28 mouse cellular contexts compared by ENCODE assay signal in the genomic region with DNA sequence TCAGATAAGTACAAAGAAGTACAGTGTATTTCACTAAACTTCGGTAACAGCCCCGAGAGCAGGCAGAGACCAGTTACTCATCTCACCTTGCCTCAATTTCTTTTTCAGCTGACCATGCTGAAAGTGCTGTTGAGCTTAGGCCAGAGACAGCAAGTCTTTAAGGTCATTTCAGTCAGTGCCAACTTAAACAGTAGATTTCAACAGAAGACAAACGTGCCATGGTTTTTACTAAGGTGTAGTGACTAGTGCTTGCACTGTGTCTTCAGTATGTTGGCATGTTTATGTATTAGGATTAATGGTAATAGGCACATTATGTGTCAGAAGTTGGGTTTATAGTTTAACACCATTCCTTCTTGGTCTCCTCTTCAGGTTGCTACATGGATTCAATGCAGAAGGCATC.
"Had no signal": no experiment of that assay in that cellular context is flagged by ENCODE, and none has a peak within 500 bp of the region (broad histone marks: within the 10 kb centered on the region; RNA-seq: fewer than 3 reads in every experiment).

No protein-coding gene starts in this region.

- H3K27ac ChIP-seq: embryonic facial prominence, embryonic 10.5 days; embryonic facial prominence, embryonic 12.5 days; embryonic facial prominence, embryonic 13.5 days; embryonic facial prominence, embryonic 15.5 days; forebrain, embryonic 10.5 days; forebrain, embryonic 12.5 days; forebrain, embryonic 13.5 days; forebrain, embryonic 15.5 days; gastrocnemius, adult 2 months; heart, adult 2 months; heart, embryonic 10.5 days had no signal

- H3K4me1 ChIP-seq: embryonic facial prominence, embryonic 10.5 days; embryonic facial prominence, embryonic 12.5 days; embryonic facial prominence, embryonic 13.5 days; embryonic facial prominence, embryonic 15.5 days; forebrain, embryonic 10.5 days; forebrain, embryonic 12.5 days; forebrain, embryonic 13.5 days; forebrain, embryonic 15.5 days; heart, embryonic 10.5 days had no signal

- H3K4me3 ChIP-seq: embryonic facial prominence, embryonic 10.5 days; embryonic facial prominence, embryonic 12.5 days; embryonic facial prominence, embryonic 13.5 days; embryonic facial prominence, embryonic 15.5 days; erythroblast, embryonic 14.5 days; forebrain, embryonic 10.5 days; forebrain, embryonic 12.5 days; forebrain, embryonic 13.5 days; forebrain, embryonic 15.5 days; gastrocnemius, adult 2 months; heart, adult 2 months; heart, embryonic 10.5 days had no signal

- H3K27me3 ChIP-seq: embryonic facial prominence, embryonic 12.5 days; embryonic facial prominence, embryonic 13.5 days; embryonic facial prominence, embryonic 15.5 days; forebrain, embryonic 12.5 days; forebrain, embryonic 13.5 days; forebrain, embryonic 15.5 days had no signal

- H3K4me2 ChIP-seq: embryonic facial prominence, embryonic 12.5 days; embryonic facial prominence, embryonic 13.5 days; embryonic facial prominence, embryonic 15.5 days; forebrain, embryonic 12.5 days; forebrain, embryonic 13.5 days; forebrain, embryonic 15.5 days had no signal

- H3K9me3 ChIP-seq: embryonic facial prominence, embryonic 10.5 days; embryonic facial prominence, embryonic 12.5 days; embryonic facial prominence, embryonic 13.5 days; embryonic facial prominence, embryonic 15.5 days; forebrain, embryonic 10.5 days; forebrain, embryonic 12.5 days; forebrain, embryonic 13.5 days; forebrain, embryonic 15.5 days; heart, embryonic 10.5 days had no signal

- DNase-seq: cerebellum, adult 2 months; cerebellum, adult 8-10 months; cerebellum, adult 9-10 months; cerebellum, adult 9-11 months; cerebellum, postnatal 10 days; cerebellum, postnatal 14 days; cerebellum, postnatal 25 days; cerebellum, postnatal 36 days; embryo, embryonic 11 days; gastrocnemius, adult 2 months; gastrocnemius, postnatal 10 days; gastrocnemius, postnatal 14 days; gastrocnemius, postnatal 25 days; gastrocnemius, postnatal 36 days; heart, adult 18-20 months; heart, adult 2 months had no signal

- ATAC-seq: forebrain, embryonic 13.5 days; forebrain, embryonic 14.5 days; forebrain, embryonic 15.5 days; forebrain, embryonic 16.5 days had no signal

- H3K9ac ChIP-seq: embryonic facial prominence, embryonic 12.5 days; embryonic facial prominence, embryonic 13.5 days; embryonic facial prominence, embryonic 15.5 days; forebrain, embryonic 12.5 days; forebrain, embryonic 13.5 days; forebrain, embryonic 15.5 days had no signal
